Mouse (Mus musculus) adrenal gland (tissue): ENCODE results near the gene Ptprq.

Experiments used
- intact Hi-C: fragments of 180-260 bp; cut with DNase I; formaldehyde crosslinking; loops from one replicate; pipeline ENCODE4 v1.15.1; 2025

Gene Ptprq

DNA sequence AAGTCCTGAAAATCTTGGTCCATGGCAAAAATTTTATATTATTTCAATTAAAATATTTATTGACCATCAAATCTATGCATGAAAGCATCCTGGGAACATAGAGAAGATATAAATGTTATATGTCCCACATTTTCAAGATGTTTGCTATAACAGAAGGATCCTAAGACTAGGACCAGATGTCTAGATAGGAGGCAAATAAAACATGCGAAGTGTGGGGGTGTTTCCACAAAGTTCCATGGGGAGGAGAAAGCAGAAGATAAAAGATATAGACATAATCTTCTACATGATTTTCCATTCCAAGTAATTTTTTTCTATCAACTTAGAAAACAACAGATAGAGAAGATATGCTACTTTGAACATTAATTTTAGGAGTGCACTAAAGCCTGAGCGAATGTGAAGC, 70.2 kb downstream of the Ptprq start:
- intact Hi-C loops, result no loop called here

DNA sequence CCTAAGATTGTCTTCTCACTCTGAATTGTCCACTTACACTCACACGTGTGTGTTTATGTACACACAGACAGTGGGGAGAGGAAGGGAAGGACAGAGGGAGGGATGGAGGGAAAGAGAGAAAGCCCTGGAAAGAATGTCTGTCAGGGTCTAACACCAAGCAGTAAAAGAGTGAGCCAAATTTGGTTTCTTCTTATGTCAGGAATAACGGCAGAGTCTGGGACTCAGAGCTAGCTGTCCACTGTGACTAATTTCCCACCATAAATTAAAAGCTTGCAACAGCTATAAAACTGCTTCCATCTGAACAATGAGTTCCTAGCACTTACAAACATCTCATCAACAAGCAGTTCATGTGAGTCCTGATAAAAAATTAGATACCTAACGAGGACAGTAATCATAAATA, 91.7 kb downstream of the Ptprq start:
- intact Hi-C loops, result no loop called here

DNA sequence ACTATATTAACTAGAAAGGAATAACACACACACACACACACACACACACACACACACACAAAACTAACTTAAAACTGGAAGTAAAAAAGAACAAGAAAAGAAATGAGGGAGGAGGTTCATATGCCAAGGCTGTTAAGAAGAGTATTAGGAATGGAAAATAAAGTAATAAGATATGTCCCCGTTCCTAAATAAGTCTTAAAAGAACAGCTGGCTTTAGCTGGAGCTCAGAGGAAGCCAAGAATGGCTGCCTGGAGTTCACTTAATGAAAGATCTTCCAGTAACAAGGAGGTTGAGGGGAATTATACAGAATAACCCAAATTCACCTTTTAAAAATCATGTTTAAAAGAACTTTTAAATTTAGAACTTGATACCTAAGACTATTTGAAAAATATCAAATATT, 93.2 kb downstream of the Ptprq start:
- intact Hi-C loops, result no loop called here

DNA sequence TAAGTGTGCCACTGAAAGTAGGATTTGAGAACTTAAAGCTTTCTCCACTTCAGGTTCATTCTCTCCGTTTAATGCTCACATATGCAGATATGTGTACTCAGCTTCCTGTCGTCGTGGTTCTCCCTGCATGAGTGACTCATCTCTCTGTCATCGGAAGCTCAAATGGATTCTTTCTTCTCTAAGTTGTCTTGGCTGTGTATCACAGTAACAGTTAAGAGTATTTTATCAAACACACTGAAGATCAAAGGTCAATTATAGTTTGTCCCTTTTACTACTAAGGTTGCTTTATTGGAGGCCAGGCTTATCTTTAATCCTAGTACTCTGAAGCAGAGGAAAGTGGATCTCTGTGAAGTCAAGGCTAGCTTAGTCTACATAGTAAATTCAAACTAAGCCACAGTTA, 95.6 kb downstream of the Ptprq start:
- intact Hi-C loops, result no loop called here

DNA sequence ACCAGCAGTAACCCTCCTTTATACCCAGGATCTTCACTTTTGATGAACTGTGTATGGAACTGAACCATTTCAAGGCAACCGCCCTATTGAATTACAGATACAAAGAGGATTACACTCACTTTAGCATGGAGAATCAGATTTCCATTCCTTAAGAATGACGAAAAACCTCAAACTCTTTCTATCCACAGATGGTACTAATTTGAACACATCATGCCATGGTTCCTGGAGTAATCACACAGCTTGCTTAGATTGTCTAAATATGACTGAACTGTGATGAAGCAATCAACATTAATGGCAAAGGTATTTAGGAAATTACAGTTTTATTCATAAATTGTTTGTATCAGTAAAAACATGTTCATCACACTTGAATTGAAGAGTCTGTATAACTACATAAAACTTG, 104.4 kb downstream of the Ptprq start:
- intact Hi-C loops, result no loop called here

DNA sequence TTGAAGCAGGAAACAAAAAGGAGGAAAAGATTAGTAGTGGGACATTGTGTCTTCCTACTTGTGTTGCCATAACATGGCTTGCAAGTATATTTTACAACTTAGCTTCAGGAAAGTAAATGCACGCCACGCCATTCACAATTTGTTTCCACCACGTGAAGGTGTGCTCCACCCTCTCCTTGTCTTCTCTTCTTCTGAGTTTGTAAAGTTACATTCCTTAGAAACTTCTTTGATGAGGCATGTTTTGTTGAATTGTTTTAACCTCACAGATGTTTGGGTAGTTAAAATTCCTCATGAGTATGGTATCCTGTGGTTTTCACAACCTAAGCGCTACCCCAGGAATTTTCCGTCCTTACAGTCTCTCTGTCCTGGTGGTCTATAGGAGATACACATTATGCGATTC, 118.5 kb downstream of the Ptprq start:
- intact Hi-C loops, result no loop called here

DNA sequence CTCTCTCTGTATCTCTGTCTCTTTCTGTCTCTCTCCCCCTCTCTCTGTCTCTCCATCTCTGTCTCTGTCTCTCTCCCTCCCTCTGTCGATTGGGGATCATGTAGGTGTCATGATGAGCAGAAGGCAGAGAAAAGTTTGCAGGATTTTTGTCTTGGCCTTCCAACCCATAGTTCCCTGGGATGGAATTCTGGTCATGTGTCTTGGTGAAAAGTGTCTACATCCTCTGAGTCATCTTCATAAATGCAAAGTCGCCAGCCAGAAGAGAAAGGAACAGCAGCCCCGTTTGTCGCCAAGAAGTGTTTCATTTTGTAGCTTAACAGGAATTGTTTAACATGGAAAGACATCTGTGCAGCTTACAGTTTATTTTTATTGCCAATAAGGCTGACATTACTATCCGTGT, 136.5 kb downstream of the Ptprq start:
- intact Hi-C loops, result no loop called here

DNA sequence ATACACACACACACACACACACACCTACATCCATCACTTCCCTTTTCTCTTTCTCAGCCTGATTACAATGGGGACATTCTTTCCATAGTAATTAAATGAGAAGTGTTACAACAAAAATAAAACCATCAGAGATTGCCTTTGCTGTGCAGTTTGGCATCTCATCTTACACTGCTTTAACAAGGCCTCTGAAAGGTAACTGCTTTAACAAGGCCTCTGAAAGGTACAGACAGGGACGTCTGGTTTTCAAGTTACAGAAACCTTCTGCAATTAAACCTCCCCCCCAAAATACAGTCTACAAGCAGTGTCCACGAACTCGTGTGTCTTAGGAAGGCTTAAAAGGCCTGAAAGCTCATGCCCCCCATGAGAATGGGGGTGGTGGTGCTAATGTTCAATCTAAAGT, 150.8 kb downstream of the Ptprq start:
- intact Hi-C loops, result no loop called here

DNA sequence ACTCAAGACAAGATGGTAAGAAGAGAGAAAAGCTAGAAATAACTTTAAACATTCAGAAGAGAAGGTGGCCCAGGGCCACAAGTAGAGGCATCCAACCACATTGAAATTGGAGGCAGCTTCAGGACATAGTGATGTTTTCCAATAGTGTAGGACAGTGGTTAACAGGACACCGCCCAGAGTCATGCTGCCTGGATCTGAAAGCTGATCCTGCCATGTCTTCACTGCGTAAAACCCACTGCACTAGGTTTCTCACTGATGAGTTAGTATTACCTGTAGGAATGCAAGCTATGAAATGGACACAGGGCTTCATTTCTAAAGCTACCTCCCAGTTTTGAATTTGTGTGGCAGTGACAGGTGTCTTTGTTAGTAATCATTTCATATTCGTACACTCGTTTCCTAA, 151.6 kb downstream of the Ptprq start:
- intact Hi-C loops, result no loop called here

DNA sequence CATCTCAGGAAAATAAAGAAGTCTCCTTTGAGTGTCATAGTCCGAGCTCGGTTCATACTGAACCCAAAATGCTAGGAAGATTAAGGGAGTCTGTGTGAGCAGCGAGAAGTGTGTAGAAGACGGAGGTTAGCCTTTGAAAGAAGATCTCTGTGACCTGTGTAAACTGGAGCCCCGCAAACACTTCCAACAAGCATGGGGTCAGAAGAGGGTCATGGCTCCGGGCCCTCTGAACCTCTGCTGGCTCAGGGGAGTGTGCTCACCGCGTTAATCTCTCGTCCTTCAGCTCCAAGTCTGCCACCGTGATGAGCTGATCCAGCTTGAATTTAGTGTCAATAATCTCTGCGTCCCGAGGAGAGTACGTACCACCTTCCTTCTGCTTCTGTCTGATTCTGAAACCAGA, 157.0 kb downstream of the Ptprq start:
- intact Hi-C loops, result no loop called here

DNA sequence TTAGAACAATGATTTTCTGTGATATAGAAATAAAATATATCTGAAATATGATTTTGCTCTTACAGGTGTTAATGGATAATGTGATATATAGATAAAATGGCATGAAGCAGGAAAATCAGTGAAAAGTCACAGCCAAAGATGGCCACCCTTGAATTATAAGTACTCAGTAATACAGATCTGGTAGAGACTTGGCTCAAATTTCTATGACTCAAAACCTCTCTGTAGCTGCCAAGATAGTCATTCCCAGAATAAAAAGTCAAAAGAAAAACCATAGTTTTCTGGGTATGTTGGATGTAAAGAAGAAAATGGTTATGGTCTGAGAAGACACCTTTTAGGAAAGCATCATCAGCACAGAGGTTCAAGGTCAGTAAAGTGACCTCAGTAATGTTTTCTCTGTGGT, 159.0 kb downstream of the Ptprq start:
- intact Hi-C loops, result no loop called here

DNA sequence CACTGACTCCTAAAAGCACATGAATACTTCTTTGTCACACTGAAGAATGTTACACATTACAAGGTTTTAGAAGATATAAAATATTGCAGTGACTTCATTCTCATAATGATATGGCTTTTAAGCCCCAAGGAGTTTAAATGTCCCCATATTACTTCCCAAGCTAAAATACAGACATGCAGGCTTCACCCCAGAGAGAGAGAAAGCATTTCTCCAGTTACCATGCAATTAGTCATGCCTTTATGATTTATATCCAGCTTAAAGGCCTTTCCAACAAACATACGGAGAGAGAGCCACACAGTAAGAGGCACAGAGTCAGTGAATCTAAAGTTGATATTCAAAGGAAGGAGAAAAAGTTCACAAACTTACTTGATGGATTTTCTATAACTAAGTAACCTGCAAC, 176.8 kb downstream of the Ptprq start:
- intact Hi-C loops, result no loop called here

DNA sequence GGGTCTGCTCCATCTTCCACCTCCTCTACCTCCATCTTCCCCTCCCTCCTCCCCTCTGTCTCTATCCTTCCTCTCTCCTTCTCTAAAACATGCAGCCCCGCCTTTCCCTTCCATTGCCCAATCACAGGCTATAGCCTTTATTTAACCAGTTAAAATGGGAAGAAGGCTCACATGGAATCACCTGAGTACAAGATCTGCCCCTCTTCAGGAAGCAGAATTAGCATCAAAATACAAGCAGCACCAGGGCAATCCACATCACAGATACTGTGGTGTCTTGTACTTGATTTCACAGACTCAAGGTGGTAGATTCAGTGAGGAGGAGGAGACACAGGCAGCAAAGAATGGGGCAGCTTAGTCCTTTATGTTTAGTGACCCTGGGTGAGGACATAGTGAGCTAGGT, 191.1 kb downstream of the Ptprq start:
- intact Hi-C loops, result no loop called here

DNA sequence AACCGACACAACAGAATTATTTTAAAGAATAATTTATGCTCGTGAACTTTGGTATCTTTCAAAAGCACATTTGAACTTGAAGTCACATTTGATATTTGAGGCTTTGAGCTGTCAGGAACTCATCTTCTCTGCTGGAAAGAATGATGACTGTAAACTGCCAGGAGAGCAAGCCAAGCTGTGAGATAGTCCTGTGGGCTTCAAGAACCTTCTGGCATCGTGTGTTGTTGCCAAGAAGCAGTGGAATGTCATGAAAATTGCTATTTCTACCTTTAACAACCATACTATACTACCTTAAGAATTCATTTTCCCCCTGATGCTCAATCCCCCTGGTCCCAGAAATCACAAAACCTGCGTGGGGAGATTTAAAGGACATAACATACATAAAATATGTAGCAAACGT, 200.6 kb downstream of the Ptprq start:
- intact Hi-C loops, result no loop called here

DNA sequence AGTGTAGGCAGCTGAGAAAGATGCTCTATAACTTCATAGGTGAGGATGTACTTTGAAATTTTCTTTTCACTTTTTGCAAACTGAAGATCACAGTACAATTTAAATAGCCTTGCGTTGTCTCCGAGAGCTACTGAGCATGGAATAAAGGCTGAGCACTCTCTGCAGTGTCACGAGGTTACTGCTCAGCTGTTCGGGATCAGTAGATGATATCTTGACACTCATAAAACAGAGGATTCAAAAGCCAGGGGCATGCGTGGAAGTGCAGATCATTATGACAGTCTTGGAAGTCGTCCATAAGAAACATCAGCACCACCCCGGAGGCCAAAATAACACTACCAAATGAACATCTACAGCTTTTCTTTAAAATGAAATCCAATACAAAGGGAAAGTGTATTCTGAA, 203.2 kb downstream of the Ptprq start:
- intact Hi-C loops, result no loop called here

DNA sequence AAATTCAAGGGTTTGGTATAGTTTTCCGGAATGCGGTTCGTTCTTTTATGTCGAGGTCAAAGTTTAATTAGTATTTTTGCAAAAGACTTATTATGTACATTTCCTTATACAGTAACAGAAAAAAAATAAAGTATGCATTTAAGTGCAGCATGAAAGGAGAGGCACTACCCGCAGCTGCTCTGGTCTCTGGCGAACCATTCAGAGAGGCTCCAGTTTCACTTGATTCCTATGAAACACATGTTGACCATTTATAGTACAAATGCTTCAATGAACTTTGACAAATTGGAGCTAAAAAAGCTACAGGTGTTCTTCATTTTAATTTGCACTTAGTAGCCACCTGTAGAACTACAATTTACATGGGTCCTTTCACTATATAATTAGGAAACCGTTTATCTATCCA, 205.1 kb downstream of the Ptprq start:
- intact Hi-C loops, result no loop called here

DNA sequence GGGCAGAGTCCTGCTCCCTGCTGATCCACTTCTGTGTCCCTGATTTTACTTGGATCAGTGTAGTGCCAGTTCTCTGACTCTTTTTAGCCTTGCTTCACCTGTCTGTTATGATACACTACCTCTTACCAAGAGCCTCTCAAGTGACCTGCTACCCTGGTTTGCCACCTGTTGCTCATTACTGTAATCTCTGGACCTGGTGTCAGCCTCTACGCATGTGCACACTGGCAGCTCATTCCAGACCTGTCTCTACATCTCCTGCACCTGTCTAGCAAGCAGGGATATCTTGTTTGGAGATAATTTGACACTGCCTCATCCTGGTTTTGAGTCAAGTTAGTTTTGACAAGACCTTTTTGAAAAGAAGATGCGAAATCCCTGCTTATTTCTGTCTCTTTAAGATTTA, 213.5 kb downstream of the Ptprq start:
- intact Hi-C loops, result no loop called here

DNA sequence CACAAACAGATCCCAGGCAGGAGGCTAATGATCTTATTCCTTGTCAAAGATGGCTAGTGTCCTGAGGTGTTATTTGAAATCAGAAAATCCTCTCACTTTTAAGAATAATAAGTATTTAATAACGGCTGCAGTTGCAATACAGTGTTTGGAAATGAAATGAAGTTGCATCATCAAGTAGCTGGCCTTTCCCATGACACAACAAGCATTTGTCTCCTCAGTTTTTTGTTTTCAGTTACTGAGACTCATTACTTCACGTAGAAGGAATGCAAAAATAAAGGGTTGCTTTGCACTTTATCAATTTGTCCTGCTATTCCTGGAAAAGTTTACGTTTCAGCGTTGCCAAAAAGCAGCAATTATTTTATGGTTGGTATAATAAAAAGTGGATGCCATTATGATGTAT, 216.4 kb downstream of the Ptprq start:
- intact Hi-C loops, result no loop called here

DNA sequence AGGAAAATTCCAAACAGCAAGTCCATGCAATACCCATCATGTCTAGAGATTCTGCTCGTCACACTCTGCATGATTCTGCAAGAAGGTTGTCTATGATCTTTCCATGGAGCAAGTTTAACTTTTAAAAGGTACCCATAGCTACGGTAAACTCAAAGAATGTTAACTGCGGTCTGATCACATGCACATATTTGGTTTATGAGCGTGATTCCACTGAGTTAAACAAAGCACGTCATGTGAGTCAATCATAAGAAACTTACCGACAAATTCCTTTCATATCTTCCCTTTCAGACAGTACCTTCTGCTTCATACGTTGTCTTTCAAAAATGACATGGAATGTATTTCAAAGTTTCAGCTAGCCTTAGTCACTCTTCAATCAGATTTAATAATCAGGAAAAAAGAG, 217.7 kb downstream of the Ptprq start:
- intact Hi-C loops, result no loop called here

DNA sequence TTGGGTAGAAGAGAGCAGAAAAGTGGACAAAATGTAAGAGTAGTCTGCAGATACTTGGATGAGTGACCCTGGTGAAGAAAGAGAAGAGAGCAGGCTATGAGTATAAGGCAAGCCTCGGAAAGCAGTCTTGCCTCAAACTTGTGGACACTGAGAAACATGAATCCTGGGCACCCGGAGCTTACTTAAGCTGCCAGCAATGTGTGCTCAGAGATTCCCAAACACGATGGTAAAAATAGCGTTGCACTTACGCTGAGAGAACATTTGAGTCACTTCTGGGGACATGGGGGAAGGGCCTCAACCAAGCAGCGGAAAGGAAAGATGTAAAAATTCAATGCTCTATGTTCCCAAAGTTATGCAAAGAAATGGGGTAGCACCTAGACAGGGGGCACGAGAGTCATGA, 220.2 kb downstream of the Ptprq start:
- intact Hi-C loops, result no loop called here

DNA sequence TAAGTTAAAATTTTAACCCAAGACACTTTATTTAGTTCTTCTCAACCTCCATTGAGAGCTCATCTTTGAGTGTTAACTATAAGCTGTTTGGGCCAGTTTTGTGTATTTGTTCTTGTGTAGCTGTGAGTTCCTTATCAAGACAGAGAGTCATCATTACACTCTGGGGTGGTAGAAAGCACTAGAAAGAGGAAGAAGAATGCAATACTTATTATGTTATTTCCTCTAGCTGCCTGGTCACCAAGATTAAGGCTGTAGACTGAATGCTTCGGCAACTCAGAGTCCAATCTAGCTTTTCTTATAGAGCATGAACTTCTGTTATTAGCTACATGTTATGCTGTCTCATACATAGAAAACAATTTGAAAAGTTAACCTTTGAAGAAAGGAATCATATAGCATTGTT, 223.4 kb downstream of the Ptprq start:
- intact Hi-C loops, result no loop called here

DNA sequence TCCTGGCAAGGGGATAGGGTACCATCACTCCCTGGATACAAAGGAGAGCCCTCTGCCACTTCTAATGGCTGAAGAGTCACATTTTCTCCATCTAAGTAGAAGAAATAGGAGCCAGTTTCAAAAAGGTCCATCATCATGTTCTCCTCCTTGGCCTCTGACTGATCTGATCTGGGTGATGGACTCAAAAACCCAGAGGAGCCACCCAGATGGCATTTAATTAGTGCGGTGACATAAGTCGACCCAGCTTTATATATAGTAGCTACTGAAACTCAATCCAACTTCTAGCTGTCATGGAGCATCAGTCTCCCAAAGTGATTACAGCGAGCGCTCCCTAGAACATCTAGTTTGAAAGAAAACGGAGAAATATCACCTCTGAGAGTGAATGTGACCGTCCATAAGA, 225.3 kb downstream of the Ptprq start, which contains the start of gene Myf6:
Myf6 (minus strand) TSS at position 170 of the 400 bp plus-strand sequence.
- intact Hi-C loops, result no loop called here

DNA sequence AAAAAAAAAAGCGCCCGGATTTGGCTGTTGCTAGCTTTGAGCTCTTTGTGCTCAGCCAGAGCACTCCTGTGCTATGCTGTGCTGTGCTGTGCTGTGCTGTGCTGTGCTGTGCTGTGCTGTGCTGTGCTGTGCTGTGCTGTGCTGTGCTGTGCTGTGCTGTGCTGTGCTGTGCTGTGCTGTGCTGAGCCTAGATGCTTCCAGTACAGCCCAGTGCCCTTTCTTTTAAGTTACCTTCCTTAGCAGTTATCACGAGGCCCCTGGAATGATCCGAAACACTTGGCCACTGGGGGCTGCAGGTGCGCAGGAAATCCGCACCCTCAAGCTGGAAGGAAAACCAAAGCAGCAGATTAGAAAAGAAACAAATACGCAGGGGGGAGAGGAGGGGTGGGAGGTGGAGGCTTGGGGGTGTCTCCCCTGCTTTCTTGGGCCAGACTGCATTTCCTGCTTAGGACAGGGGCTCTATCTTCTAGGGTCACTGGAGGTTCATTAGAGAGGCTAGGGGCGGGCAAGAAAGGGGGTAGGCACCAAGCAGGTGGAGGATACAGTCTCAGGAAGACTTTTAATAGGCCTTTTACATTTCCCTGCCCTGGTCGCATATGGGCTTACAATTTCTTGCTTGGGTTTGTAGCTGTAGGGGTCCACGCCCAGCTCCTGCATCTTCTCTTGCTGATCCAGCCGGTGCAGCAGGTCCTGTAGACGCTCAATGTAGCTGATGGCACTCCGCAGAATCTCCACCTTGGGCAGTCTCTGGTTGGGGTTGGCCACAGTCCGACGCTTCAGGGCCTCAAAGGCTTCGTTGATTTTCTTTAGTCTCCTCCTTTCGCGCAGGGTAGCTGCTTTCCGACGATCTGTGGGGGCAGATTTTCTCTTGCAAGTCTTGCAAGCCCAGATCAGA, 226.0 kb downstream of the Ptprq start:
- intact Hi-C loops, result no loop called here
